Mouse (Mus musculus) urinary bladder, postnatal 10 days (tissue): ENCODE measurements around the gene Gna12.

ENCODE experiments used
- DNase-seq: peaks from one replicate; pipeline ENCODE4 v3.0.0; 2022; ENCODE audit warnings: low spot score

The Gna12 gene

DNA sequence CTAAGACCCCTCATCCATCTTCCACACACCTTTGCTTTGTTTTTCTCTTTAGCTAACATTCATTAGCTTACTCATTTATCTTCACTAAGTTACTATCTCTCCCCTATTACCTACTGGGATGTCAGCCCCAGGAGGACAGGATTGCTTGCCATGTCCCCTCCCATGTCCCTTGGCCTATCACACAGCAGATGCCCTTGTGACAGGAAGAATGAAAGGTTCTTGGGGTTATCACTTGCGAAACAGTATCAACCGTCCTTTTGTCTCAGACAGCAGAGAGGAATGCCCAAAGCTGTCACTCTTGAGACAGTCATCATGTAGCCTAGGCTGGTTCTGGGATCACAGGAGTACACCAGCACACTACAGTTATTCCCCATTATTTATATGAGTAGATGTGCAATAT, 35.1 kb downstream of the Gna12 start:
- DNase-seq: no peak

GRCm38 (mm10) chr5:140794753-140795152, 35.5 kb downstream of the Gna12 start:
- no peak for DNase-seq

DNA sequence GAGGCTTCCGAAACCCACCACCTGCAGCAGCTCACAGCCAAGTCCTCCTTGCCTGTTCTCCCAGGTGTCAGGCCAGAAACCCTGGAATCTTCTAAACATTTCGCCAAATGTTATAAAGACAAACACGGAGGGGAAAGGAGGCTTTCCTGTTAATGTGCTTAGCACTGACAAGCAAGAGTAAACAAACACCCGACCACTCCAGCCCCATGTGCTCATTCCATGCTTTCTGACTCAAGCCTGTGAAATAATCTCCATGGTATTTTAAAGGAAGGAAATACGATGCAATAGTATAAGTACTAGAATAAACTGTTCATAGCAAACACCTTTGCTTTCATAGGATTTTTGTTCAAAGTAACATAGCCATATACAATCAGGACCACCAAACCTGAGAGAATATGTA, 38.0 kb downstream of the Gna12 start:
- no peak for DNase-seq

DNA sequence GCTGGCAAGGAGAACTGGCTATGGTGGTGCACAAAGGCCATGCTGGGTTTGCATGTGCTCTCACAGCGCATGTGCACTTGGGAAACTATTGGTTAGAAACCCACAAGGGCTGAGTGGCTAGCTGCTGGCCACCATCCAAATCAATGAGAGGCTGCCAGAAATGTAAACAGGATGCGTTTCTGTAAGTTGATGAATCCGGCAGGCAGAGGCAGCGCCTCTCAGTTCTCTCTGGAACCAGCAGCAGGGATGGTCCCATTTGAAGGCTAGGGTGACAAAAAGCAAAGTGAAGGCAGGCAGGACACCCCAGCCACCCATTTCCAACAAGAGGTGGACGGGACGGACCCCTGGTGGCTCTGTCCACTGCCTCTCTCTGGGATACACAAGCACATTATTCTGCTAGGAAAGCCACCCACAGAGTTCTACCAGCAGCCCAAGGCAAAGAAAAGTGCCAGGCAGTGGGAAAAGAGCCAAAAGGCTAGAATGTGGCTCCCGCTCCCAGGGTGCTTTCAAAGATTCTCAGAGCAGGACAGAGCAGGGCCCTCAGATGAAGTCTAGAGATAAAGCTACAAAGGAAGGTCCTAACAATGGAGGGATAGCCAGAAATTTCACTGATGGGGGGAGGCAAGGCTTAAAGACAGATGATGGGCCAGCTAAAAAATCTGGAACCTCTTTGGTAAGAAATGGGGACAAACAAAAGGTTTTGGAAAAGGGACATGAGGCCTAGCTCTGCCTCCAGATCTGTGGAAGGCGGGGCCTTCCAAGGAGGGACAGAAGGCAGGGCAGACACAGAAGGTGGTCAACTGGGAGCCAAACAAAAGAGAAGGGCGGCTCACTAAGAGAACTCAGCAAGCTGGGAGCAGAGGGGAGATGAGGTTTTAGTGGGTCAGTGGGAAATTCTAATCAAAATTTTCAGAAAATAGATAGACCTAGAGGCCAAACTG, 39.0 kb downstream of the Gna12 start:
- no peak for DNase-seq

GRCm38 (mm10) chr5:140790392-140790791, 39.8 kb downstream of the Gna12 start:
- no peak for DNase-seq

DNA sequence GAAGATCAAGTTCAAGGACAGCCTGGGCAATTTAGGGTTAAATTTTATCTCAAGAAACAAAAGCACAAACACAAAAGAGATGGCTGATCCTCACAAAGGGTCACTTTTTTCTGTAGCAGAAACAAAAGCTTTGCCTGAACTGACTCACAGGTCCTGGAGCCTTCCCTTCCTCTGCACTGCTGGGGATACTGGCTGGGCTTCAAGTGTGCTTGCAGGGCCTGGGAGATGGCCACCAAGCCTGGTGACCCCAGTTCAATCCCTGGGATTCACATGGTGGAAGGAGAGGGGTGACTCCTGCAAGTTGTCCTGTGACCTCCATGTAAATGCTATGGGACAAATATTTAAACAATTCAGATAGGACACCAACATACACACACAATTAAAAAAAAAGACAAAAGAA, 40.7 kb downstream of the Gna12 start:
- no peak for DNase-seq

DNA sequence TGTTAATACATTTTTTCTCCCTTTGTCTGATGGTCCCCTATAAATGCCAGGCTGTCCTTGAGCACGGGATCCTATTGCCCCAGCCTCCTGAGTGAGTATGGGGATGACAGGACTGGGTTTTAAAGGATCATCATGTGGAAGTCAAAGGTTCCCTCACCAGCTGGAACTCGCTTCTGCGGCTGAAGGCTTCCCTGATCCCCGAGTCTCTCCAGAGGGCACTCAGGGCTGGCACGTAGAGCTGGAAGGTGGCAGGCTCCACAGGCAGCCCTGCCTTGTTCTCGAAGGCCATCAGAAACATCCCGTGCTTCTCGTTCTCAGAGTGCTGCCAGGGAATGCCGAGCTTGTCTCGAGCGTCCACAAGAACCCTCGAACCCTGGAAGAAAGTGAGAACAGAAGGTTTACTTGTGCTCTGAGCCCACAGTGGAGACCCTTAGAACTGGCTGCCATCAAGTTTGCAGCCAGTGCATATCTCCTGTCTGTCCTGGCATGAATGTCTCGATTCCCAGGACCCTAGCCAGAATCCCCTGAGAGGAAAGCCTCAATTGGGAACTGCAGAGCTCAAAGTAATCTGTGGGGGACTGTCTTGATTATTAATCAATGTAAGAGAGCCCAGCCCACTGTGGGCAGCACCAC, 44.9 kb downstream of the Gna12 start:
- no peak for DNase-seq

GRCm38 (mm10) chr5:140784288-140784687, 45.9 kb downstream of the Gna12 start:
- no peak for DNase-seq

GRCm38 (mm10) chr5:140783577-140783976, 46.7 kb downstream of the Gna12 start:
- DNase-seq: no peak

- DNase-seq: no peak
These were observed 48.2 kb downstream of the Gna12 start for GRCm38 (mm10) chr5:140781886-140782572.

GRCm38 (mm10) chr5:140781122-140781521, 49.1 kb downstream of the Gna12 start:
- no peak for DNase-seq

DNA sequence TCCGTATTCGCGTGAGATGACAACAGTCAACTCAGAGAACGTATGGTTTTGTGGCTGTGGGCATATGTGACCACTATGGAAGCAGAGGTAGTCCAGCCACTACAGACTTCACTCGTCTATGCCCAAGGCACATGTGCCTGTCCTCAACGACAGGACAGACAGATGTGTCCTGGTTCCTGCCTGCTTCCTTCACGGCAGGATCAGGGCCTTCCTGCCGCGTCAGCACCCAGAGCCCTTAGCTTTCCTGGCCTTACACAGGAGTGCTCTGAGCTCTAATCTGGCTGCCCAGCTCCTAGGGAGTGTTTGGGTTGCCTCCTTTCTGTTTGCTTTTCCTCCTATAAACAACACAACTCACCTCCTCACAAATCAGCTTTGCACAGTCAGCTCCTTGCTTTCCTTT, 53.3 kb downstream of the Gna12 start:
- no peak for DNase-seq

- no peak for DNase-seq
These were observed 55.1 kb downstream of the Gna12 start for GRCm38 (mm10) chr5:140775111-140775510.

DNA sequence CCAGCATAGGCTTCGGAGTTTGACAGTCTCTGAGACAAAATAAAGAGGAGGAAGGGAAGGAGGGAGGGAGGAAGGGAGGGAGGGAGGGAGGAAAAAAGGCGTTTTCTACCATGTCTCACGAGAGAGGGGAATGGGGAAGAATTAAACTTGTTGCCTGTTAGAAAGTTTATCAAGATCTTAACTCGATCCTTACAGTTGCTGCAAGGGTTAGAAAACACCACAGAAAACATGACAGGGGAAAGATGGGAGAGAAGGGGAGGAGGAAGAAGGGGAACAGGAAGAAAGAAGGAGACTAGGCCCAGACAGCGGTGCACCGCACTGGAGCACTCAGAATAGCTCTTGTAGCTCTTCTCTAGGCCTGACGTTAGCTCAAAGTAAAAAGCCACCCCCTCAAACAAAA, 58.1 kb downstream of the Gna12 start:
- DNase-seq: no peak

- DNase-seq: no peak
These were observed 58.6 kb downstream of the Gna12 start for GRCm38 (mm10) chr5:140771612-140772011.

DNA sequence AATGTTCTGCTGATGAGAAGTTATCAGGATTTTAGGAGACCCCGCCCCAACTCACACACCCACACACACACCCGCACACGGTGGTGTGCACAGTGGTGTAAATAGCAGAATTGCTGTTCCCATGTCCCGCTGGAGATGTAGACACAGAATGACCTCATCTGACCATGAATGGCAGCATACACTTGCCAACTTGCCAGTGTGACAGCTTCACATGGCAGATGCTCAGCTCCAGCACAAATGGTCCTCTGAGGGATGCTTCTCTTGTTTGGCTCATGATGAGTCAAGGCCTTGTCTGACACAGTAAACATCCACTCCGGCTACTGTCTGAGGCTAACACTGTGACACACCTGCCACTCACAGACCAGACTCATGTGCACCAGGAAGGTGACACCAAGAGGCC, 61.9 kb downstream of the Gna12 start:
- DNase-seq: no peak

DNA sequence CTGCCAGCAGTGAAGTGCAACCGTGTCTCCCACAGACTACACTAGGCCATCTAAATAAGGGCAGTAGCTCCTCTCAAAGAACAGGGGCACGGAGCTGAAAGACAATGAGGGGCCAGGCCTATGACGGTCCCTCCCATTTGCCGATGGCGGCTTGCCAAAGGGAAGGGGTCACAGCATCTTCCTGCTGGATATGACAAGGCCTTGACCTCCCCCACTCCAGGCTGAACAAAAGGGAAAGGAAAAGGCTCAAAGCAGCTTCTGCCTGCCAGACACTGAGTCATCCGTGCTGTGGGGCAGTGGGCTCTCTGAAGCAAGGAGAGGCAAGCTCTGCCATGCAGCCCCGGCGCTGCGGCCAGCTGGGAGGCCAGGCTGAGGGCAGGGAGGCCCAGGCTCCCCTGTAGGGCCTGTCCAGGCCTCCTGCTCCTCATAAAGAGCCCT, 62.5 kb downstream of the Gna12 start:
- DNase-seq: no peak

DNA sequence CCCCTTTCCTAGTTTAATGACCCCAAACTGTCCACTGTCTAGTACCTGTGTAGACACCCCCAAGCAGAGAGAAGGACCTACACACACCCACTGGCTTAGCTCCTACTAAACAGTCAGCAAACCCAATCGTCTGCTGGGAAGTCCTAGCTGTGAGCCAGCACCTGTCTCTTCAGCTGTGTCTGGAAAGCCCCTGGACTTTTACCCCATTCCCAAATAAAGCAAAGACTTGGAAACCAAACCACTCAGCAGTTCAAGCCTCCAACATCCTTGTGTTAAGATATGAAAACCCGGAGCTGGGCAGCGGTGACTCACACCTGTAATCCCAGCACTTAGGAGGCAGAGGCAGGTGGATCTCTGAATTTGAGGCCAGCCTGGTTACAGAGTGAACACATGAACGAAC, 63.7 kb downstream of the Gna12 start:
- no peak for DNase-seq

GRCm38 (mm10) chr5:140764921-140765613, 65.2 kb downstream of the Gna12 start:
- DNase-seq: no peak

GRCm38 (mm10) chr5:140762540-140762939, 67.7 kb downstream of the Gna12 start:
- DNase-seq: no peak

- DNase-seq: no peak
These were observed 71.4 kb downstream of the Gna12 start for GRCm38 (mm10) chr5:140758864-140759263.

GRCm38 (mm10) chr5:140753223-140753622, 77.0 kb downstream of the Gna12 start:
- DNase-seq: no peak
